Mouse (Mus musculus) cerebellum, adult 11 months (tissue): Measurements from ENCODE around the gene Tut1.
"Not testable (repeated sequence)": the region's sequence is repeated elsewhere in the genome, so short reads cannot be mapped to it uniquely, and the experiment has no call there.

Experiments used
- DNase-seq: peaks from one replicate; pipeline ENCODE4 v3.0.0; 2022

Tut1 gene

GRCm38 (mm10) chr19:8943047-8943446 lies 10.6 kb upstream of the Tut1 start:
- no peak for DNase-seq

DNA sequence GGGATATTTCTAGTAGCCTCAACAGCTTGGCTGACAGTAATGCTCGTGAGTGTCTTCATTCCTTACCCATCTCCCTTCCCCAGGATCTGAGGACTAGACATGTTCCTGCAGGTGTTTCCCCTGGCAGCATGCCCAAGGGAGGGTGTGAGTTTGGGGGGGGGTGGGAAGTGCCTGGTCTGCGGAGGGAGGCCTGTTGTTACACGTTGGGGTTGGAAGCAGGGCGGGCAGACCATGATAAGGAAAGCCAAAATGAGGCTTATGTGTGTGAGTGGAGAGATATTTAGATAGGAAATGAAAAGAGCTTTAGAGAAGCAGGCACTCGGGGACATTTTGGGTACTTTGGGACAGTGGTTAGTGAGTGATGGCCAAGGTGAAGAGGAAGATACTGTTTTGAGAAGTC lies 9.6 kb upstream of the Tut1 start:
- no peak for DNase-seq

- no peak for DNase-seq
Measured at GRCm38 (mm10) chr19:8944750-8945149, 8.9 kb upstream of the Tut1 start.

GRCm38 (mm10) chr19:8945251-8945650 lies 8.4 kb upstream of the Tut1 start:
- DNase-seq: no peak

DNA sequence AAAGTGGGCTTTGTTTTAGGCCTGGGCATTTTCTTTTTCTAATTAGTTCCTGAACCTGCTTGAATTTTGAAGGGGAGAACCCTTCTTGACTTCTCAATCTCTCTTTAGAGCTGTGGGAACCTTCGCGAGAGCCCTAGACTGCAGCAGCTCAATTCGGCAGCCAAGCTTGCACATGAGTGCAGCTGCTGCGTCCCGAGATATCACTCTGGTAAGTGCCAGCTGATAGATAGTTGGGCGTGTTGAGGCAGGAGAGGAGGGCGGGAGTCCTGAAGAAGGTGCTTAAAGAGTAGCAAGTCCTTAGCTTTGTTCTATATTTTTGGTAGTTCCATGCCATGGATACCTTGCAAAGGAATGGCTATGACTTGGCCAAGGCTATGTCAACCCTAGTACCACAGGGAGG lies 6.7 kb upstream of the Tut1 start:
- DNase-seq: no peak

DNA sequence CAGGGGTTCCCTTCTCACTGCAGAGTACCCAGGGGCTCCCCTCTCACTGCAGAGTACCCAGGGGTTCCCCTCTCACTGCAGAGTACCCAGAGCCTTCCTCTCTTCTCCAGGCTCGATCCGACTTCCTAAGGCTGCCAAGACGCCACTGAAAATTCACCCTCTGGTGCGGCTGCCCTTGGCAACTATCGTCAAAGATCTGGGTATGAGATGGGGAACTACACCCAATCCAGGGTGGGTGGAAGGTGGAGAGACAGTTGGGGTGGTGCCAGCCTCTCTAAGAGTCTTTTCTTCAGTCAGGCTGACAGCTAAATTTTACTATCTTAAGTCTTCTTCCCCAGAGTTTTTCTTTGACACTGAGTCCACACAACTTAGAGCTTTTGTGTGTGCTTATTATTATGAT lies 3.5 kb upstream of the Tut1 start:
- no peak for DNase-seq

DNA sequence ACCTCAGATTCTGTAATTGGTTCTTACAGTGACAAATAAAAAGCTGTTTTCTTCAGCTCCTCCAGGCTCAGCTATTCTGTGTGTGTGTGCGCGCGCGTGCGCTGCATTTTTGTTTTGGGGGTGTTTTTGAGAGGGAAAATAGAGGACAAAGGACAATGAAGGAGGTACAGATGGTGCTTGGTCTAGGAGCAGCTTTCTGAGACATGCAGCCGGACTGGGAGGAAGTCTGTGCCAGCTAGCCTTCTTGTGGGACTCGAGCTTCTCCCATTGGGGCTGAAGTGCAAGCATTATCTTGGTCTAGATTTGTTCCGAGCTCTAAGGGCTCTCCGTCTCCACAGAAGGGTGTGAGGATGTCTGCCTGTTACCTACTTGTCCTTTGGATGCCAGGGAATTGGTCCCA lies 1.4 kb upstream of the Tut1 start:
- no peak for DNase-seq

- DNase-seq: no peak
Measured at GRCm38 (mm10) chr19:8954171-8954570, 524 bp downstream of the Tut1 start.

DNA sequence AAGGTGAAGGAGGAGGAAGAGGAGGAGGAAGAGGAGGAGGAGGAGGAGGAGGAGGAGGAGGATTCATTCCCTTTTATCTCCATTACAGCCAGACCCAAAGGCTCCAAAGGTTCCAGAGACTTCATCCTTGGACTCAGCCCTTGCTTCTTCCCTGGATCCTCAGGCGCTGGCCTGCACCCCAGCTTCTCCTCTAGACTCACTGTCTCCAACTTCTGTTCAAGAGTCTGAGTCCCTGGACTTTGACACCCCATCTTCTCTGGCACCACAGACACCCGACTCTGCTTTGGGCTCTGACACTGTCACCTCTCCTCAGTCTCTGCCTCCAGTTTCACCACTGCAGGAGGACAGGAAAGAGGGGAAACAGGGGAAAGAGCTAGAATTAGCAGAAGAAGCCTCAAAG lies 8.6 kb downstream of the Tut1 start:
- DNase-seq: no peak

GRCm38 (mm10) chr19:8965075-8965474 lies 11.4 kb downstream of the Tut1 start:
- no peak for DNase-seq

- peak; percentile 51 for DNase-seq
Measured at GRCm38 (mm10) chr19:8965771-8966170, 12.1 kb downstream of the Tut1 start.

DNA sequence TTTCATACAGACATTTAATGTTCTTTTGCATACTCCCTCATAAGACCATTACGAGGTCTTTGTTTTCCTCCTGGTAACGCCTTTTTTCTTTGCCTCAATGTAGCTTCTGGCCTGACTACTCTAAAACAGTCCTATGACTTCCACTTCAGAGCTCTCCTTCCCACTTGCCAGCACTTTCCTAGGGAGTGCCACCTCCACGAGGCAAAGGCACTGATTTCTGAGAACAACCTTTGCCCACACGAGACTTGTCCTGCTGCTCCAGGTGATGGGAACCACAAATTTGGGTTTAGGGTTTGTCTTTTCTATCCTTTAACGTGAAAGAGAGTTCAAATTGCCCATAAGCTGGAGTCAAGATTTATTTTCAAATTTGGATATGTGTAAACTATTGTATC lies 12.5 kb downstream of the Tut1 start:
- DNase-seq: no peak

GRCm38 (mm10) chr19:8966590-8967372 lies 13.1 kb downstream of the Tut1 start, which contains the start of gene Eef1g:
Gene Eef1g (plus strand): TSS chr19:8967041.
- peak; percentile 98 for DNase-seq

GRCm38 (mm10) chr19:8967373-8967743 lies 13.7 kb downstream of the Tut1 start:
- no peak for DNase-seq

DNA sequence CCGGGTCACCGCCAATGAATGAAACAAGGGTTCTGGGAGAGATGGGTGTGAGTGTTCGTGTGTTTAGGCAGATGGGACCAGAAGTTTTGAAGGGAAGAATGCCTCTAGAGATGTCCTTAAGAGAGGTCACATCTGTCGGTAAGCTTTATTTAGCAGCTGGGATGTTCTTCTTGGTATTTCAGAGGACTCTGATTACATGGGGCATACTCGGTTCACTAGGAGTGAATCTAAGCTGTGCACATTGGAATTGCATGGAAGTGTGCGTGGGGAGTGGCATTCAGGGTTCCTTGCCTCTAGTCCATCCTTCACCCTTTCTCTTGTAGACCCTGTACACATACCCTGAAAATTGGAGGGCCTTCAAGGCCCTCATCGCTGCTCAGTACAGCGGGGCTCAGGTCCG lies 14.2 kb downstream of the Tut1 start:
- DNase-seq: no peak

DNA sequence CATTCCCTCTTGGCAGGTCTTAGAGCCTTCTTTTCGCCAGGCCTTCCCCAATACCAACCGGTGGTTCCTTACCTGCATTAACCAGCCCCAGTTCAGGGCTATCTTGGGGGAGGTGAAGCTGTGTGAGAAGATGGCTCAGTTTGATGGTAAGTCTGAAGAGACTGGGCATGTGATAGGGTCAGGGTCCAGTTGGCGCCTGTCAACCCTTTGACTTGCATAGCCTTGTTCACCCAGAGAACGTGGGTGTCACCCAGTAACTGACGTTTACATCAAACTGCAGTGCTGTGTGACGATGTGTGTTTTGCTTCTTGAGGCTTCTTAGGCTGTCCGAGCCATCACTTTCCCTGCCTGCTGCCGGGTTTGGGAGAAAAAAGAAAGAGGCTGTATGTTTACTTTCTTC lies 18.8 kb downstream of the Tut1 start:
- DNase-seq: not testable (repeated sequence)

- DNase-seq: no peak
Measured at GRCm38 (mm10) chr19:8974638-8975037, 21.0 kb downstream of the Tut1 start.

GRCm38 (mm10) chr19:8975491-8975890 lies 21.8 kb downstream of the Tut1 start:
- no peak for DNase-seq

DNA sequence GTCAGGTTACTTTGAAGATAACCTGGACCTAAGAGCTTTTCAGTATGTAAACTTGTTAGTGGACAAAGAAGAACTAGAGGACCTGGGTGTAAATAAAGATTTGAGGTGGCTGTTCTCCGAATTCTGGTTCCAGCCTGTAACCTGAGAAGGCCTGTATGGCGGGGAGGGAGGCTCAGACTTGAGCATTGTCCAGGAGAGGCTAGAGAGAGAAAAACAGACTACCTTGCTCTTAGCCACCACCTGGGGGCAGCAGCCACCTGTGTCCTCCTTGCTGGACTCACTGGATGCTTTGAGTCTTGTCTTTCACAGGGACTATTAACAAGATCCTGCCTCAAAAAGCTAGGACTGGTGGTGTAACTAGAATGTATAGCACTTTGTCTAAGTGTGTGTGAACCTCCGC lies 22.9 kb downstream of the Tut1 start:
- peak; percentile 38 for DNase-seq

DNA sequence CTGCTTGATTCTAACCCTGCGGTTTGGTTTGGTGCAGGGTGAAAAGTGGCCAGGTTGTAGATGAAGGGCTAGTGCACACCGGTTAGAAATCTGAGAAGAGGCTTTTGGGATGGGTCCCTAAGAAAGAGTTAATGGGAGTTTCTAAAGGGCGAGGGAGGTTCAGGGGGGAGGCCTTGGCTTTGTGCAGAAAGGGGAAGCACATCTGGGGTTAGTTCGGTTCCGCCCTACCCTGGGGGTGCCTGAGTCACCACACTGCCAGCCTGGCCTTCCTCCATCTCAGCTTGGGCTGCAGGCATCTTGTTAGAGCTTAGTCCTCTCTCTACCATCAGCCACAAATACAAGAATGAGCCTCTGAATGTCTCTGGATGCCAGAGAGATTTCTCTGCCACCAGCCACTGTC lies 27.1 kb downstream of the Tut1 start:
- no peak for DNase-seq

- no peak for DNase-seq
Measured at GRCm38 (mm10) chr19:8981450-8982168, 28.0 kb downstream of the Tut1 start.

GRCm38 (mm10) chr19:8982303-8983149 lies 28.9 kb downstream of the Tut1 start:
- DNase-seq: no peak

DNA sequence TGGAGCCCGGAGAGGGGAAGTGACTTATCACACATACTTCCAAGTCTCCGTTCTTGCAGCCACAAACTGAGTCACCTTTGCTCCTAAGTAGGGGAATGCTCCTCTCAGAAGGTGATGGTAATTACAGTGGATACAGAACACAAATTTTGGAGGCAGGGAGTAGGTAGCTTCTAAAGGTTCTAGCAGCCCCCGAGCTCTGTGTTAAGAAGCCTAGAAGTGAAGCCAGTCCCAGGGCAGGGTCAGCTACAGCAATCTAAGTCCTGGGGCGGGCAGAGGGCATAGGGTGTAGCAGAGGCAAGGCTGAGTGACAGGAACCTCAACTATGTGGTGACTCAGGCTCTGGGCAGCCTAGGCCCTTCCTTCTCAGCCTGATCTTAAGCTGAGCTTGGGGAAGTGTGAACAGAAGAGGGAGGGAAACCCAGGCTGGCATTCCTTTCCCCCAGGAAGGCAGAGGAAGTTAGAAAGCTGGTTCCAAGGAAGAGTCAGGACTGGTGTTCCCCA lies 29.6 kb downstream of the Tut1 start:
- no peak for DNase-seq
